Mouse (Mus musculus): ENCODE results near the gene Usp34. TPM values are rescaled to one million over a fixed set of nuclear protein-coding genes. Genes with fewer than 3 reads are reported as not detected.
A peak's percentile ranks its signal among the peaks of the same experiment; 100 is the strongest.
"Not testable (repeated sequence)": the region's sequence is repeated elsewhere in the genome, so short reads cannot be mapped to it uniquely, and the experiment has no call there.

Usp34 gene
- polyA plus RNA-seq, 1 experiment from 2014 or later: 48.9 TPM

GRCm38 (mm10) chr11:23288866-23289265, 17.8 kb upstream of the Usp34 start:
- H3K9me3 ChIP-seq (ENCODE audit: control insufficient read depth, low read length); H3K27ac ChIP-seq; DNase-seq (ENCODE audit: low spot score); H3K4me3 ChIP-seq (replicated peaks; ENCODE audit: low read length); H3K9ac ChIP-seq; H3K4me1 ChIP-seq (replicated peaks; ENCODE audit: control insufficient read depth, insufficient read depth, low read length); ATAC-seq (ENCODE audit: low FRiP score); H3K27me3 ChIP-seq (ENCODE audit: control insufficient read depth, insufficient read depth, low read length); H3K4me2 ChIP-seq (replicated peaks): not testable (repeated sequence)
- peaks cover 95% of the 10 kb centered on the region for H3K36me3 ChIP-seq (replicated peaks; ENCODE audit: control insufficient read depth, insufficient read depth)
- 92% methylated on average over 4 of the region's 4 CpGs for WGBS

GRCm38 (mm10) chr11:23297379-23297778, 9.3 kb upstream of the Usp34 start:
- Histone ChIP-seq H3K9ac (no peak overlapping the region), H3K36me3 (replicated peaks; ENCODE audit: control insufficient read depth, insufficient read depth) (peaks cover 56% of the 10 kb centered on the region), H3K4me2 (replicated peaks) (no peak overlapping the region), H3K4me1 (replicated peaks; ENCODE audit: control insufficient read depth, insufficient read depth, low read length) (no peaks in the 10 kb centered on the region), H3K27ac (no peak overlapping the region), H3K4me3 (replicated peaks; ENCODE audit: low read length) (no peak overlapping the region), H3K9me3 (ENCODE audit: control insufficient read depth, low read length) (no peaks in the 10 kb centered on the region), H3K27me3 (ENCODE audit: control insufficient read depth, insufficient read depth, low read length) (no peaks in the 10 kb centered on the region)
- ATAC-seq (ENCODE audit: low FRiP score): no peak
- DNase-seq (ENCODE audit: low spot score): no peak
- WGBS: 95% methylated on average over 2 of the region's 2 CpGs

- no peak overlapping the region for H3K9ac ChIP-seq
- DNase-seq (ENCODE audit: low spot score) (no peak), ATAC-seq (ENCODE audit: low FRiP score) (no peak)
- no peaks in the 10 kb centered on the region for H3K4me1 ChIP-seq (replicated peaks; ENCODE audit: control insufficient read depth, insufficient read depth, low read length)
- H3K9me3 ChIP-seq (ENCODE audit: control insufficient read depth, low read length): no peaks in the 10 kb centered on the region
- H3K36me3 ChIP-seq (replicated peaks; ENCODE audit: control insufficient read depth, insufficient read depth): peaks cover 47% of the 10 kb centered on the region
- no peak overlapping the region for H3K4me2 ChIP-seq (replicated peaks)
- WGBS: 97% methylated on average over 2 of the region's 2 CpGs
- H3K4me3 ChIP-seq (replicated peaks; ENCODE audit: low read length): no peak overlapping the region
- H3K27me3 ChIP-seq (ENCODE audit: control insufficient read depth, insufficient read depth, low read length): no peaks in the 10 kb centered on the region
- no peak overlapping the region for H3K27ac ChIP-seq
These were observed 8.4 kb upstream of the Usp34 start for GRCm38 (mm10) chr11:23298301-23298700.

- Histone ChIP-seq H3K4me2 (replicated peaks) (no peak overlapping the region), H3K4me1 (replicated peaks; ENCODE audit: control insufficient read depth, insufficient read depth, low read length) (no peaks in the 10 kb centered on the region), H3K9me3 (ENCODE audit: control insufficient read depth, low read length) (no peaks in the 10 kb centered on the region), H3K9ac (no peak overlapping the region), H3K4me3 (replicated peaks; ENCODE audit: low read length) (no peak overlapping the region), H3K36me3 (replicated peaks; ENCODE audit: control insufficient read depth, insufficient read depth) (peaks cover 31% of the 10 kb centered on the region), H3K27ac (no peak overlapping the region), H3K27me3 (ENCODE audit: control insufficient read depth, insufficient read depth, low read length) (no peaks in the 10 kb centered on the region)
- DNase-seq (ENCODE audit: low spot score): no peak
- ATAC-seq (ENCODE audit: low FRiP score): 0 out of 2 replicates have a peak, but pooled peaks have one; percentile 5
- 95% methylated on average over 1 of the region's 1 CpGs for WGBS
These were observed 6.8 kb upstream of the Usp34 start for GRCm38 (mm10) chr11:23299910-23300309.

- Histone ChIP-seq H3K4me2 (replicated peaks) (no peak overlapping the region), H3K4me1 (replicated peaks; ENCODE audit: control insufficient read depth, insufficient read depth, low read length) (peaks cover under 1% of the 10 kb centered on the region), H3K9me3 (ENCODE audit: control insufficient read depth, low read length) (no peaks in the 10 kb centered on the region), H3K27ac (no peak overlapping the region), H3K27me3 (ENCODE audit: control insufficient read depth, insufficient read depth, low read length) (no peaks in the 10 kb centered on the region), H3K36me3 (replicated peaks; ENCODE audit: control insufficient read depth, insufficient read depth) (no peaks in the 10 kb centered on the region), H3K4me3 (replicated peaks; ENCODE audit: low read length) (no peak overlapping the region), H3K9ac (no peak overlapping the region)
- ATAC-seq (ENCODE audit: low FRiP score) (no peak), DNase-seq (ENCODE audit: low spot score) (no peak)
- 74% methylated on average over 1 of the region's 1 CpGs for WGBS
These were observed 3.6 kb upstream of the Usp34 start for GRCm38 (mm10) chr11:23303126-23303525.

GRCm38 (mm10) chr11:23305101-23305672, 1.5 kb upstream of the Usp34 start:
- WGBS: 34% methylated on average over 10 of the region's 10 CpGs
- not testable (repeated sequence) for H3K9me3 ChIP-seq (ENCODE audit: control insufficient read depth, low read length); H3K36me3 ChIP-seq (replicated peaks; ENCODE audit: control insufficient read depth, insufficient read depth); H3K27me3 ChIP-seq (ENCODE audit: control insufficient read depth, insufficient read depth, low read length); DNase-seq (ENCODE audit: low spot score); ATAC-seq (ENCODE audit: low FRiP score)
- H3K4me3 ChIP-seq (replicated peaks; ENCODE audit: low read length): peak overlapping the region; percentile 92
- H3K4me2 ChIP-seq (replicated peaks): peak overlapping the region; percentile 49
- H3K9ac ChIP-seq: peak overlapping the region; percentile 88
- peak overlapping the region; percentile 99 for H3K27ac ChIP-seq
- peaks cover 16% of the 10 kb centered on the region for H3K4me1 ChIP-seq (replicated peaks; ENCODE audit: control insufficient read depth, insufficient read depth, low read length)

- WGBS: under 1% methylated on average over 77 of the region's 98 CpGs
- Histone ChIP-seq H3K27ac (peak overlapping the region; percentile 99), H3K9ac (peak overlapping the region; percentile 88), H3K4me3 (replicated peaks; ENCODE audit: low read length) (peak overlapping the region; percentile 92), H3K4me2 (replicated peaks) (peak overlapping the region; percentile 49), H3K9me3 (ENCODE audit: control insufficient read depth, low read length) (no peaks in the 10 kb centered on the region), H3K27me3 (ENCODE audit: control insufficient read depth, insufficient read depth, low read length) (no peaks in the 10 kb centered on the region), H3K36me3 (replicated peaks; ENCODE audit: control insufficient read depth, insufficient read depth) (no peaks in the 10 kb centered on the region), H3K4me1 (replicated peaks; ENCODE audit: control insufficient read depth, insufficient read depth, low read length) (peaks cover 16% of the 10 kb centered on the region)
- DNase-seq (ENCODE audit: low spot score): peak; percentile 89
- ATAC-seq (ENCODE audit: low FRiP score): peak; percentile 95
These were observed 754 bp upstream of the Usp34 start for GRCm38 (mm10) chr11:23305673-23306608.

- Histone ChIP-seq H3K36me3 (replicated peaks; ENCODE audit: control insufficient read depth, insufficient read depth) (no peaks in the 10 kb centered on the region), H3K4me1 (replicated peaks; ENCODE audit: control insufficient read depth, insufficient read depth, low read length) (peaks cover 21% of the 10 kb centered on the region), H3K4me3 (replicated peaks; ENCODE audit: low read length) (peak overlapping the region; percentile 92), H3K27me3 (ENCODE audit: control insufficient read depth, insufficient read depth, low read length) (no peaks in the 10 kb centered on the region), H3K27ac (peak overlapping the region; percentile 99), H3K9me3 (ENCODE audit: control insufficient read depth, low read length) (no peaks in the 10 kb centered on the region), H3K9ac (peak overlapping the region; percentile 88), H3K4me2 (replicated peaks) (peak overlapping the region; percentile 61)
- WGBS: 2% methylated on average over 6 of the region's 6 CpGs
- ATAC-seq (ENCODE audit: low FRiP score) (no peak), DNase-seq (ENCODE audit: low spot score) (no peak)
These were observed 848 bp downstream of the Usp34 start for GRCm38 (mm10) chr11:23307566-23307920.

GRCm38 (mm10) chr11:23313496-23313895, 6.8 kb downstream of the Usp34 start:
- ATAC-seq (ENCODE audit: low FRiP score): no peak
- H3K4me3 ChIP-seq (replicated peaks; ENCODE audit: low read length): no peak overlapping the region
- H3K4me2 ChIP-seq (replicated peaks): no peak overlapping the region
- WGBS: 97% methylated on average over 1 of the region's 1 CpGs
- H3K27ac ChIP-seq: no peak overlapping the region
- peaks cover 17% of the 10 kb centered on the region for H3K4me1 ChIP-seq (replicated peaks; ENCODE audit: control insufficient read depth, insufficient read depth, low read length)
- no peaks in the 10 kb centered on the region for H3K27me3 ChIP-seq (ENCODE audit: control insufficient read depth, insufficient read depth, low read length)
- H3K36me3 ChIP-seq (replicated peaks; ENCODE audit: control insufficient read depth, insufficient read depth): no peaks in the 10 kb centered on the region
- no peak overlapping the region for H3K9ac ChIP-seq
- DNase-seq (ENCODE audit: low spot score): no peak
- H3K9me3 ChIP-seq (ENCODE audit: control insufficient read depth, low read length): no peaks in the 10 kb centered on the region

Data from hindbrain, embryonic 14.5 days (tissue).